Mouse (Mus musculus) MEL (cell line): ENCODE results near the gene Fen1.

Source experiments
- BHLHE40 ChIP-seq: IDR thresholded peaks from 2 replicates; pipeline ENCODE4 v1.6.1; 2012; ENCODE audit warnings: low read depth, mild to moderate bottlenecking, inconsistent platforms, low read length, improper control_type of control experiment, borderline replicate concordance
- CHD2 ChIP-seq: IDR thresholded peaks from 2 replicates; pipeline ENCODE4 v1.6.1; 2011; ENCODE audit warnings: low read length, improper control_type of control experiment
- CTCF ChIP-seq, 3 experiments: IDR thresholded peaks in 2 of 3; conservative IDR thresholded peaks in 1 of 3; 2 replicates each; pipeline ENCODE4 v1.5.1; 2011 to 2012; ENCODE audit warnings: low read length in 3 of 3, low read depth in 2 of 3, mild to moderate bottlenecking in 2 of 3, improper control_type of control experiment in 1 of 3, inconsistent platforms in 1 of 3, mixed read lengths in 1 of 3, moderate library complexity in 1 of 3; ENCODE audit not compliant: control insufficient read depth in 1 of 3, insufficient read depth in 1 of 3, poor library complexity in 1 of 3, severe bottlenecking in 1 of 3
- E2F4 ChIP-seq: IDR thresholded peaks from 2 replicates; pipeline ENCODE4 v1.6.1; 2011; ENCODE audit warnings: low read depth, low read length, improper control_type of control experiment, borderline replicate concordance
- EP300 ChIP-seq, 2 experiments: IDR thresholded peaks; 2 replicates each; pipeline ENCODE4 v1.6.1; 2011; ENCODE audit warnings: improper control_type of control experiment in 2 of 2, low read length in 2 of 2, low read depth in 1 of 2, mild to moderate bottlenecking in 1 of 2
- MAX ChIP-seq: IDR thresholded peaks from 2 replicates; pipeline ENCODE4 v1.6.1; 2011; ENCODE audit warnings: low read length, improper control_type of control experiment
- POLR2A ChIP-seq, 2 experiments: IDR thresholded peaks; 2 replicates each; pipeline ENCODE4 v1.6.1; 2011 to 2012; ENCODE audit warnings: low read length in 2 of 2, mild to moderate bottlenecking in 2 of 2, control low read depth in 1 of 2, improper control_type of control experiment in 1 of 2, low read depth in 1 of 2, moderate library complexity in 1 of 2; ENCODE audit not compliant: control insufficient read depth in 1 of 2, insufficient read depth in 1 of 2, poor library complexity in 1 of 2
- RCOR1 ChIP-seq: IDR thresholded peaks from 2 replicates; pipeline ENCODE4 v1.6.1; 2012; ENCODE audit warnings: low read depth, mild to moderate bottlenecking, inconsistent platforms, low read length, improper control_type of control experiment
- SMC3 ChIP-seq: IDR thresholded peaks from 2 replicates; pipeline ENCODE4 v1.6.1; 2011; ENCODE audit warnings: low read depth, low read length, improper control_type of control experiment
- USF2 ChIP-seq, 2 experiments: IDR thresholded peaks; 2 replicates each; pipeline ENCODE4 v1.6.1; 2011 to 2012; ENCODE audit warnings: improper control_type of control experiment in 2 of 2, low read length in 2 of 2, borderline replicate concordance in 1 of 2, inconsistent platforms in 1 of 2, low read depth in 1 of 2, mild to moderate bottlenecking in 1 of 2; ENCODE audit not compliant: insufficient read depth in 1 of 2
- ZC3H11A ChIP-seq: IDR thresholded peaks from 2 replicates; pipeline ENCODE4 v1.6.1; 2012; ENCODE audit warnings: low read depth, mild to moderate bottlenecking, inconsistent platforms, low read length, improper control_type of control experiment
- ZMIZ1 ChIP-seq: IDR thresholded peaks from 2 replicates; pipeline ENCODE4 v1.6.1; 2012; ENCODE audit warnings: low read depth, mild to moderate bottlenecking, inconsistent platforms, low read length, improper control_type of control experiment, moderate library complexity

- no peak for TF ChIP-seq MAX
- no peak for TF ChIP-seq SMC3
- TF ChIP-seq POLR2A (IDR thresholded peaks at IDR 0.05; ENCODE audit: control insufficient read depth in 1 of 2, insufficient read depth in 1 of 2, low read depth in 1 of 2, low read length in 2 of 2, poor library complexity in 1 of 2), result no peak
- no peak for TF ChIP-seq USF2 (IDR thresholded peaks at IDR 0.05; ENCODE audit: borderline replicate concordance in 1 of 2, insufficient read depth in 1 of 2, low read depth in 1 of 2, low read length in 2 of 2)
- no peak for TF ChIP-seq CTCF (IDR thresholded peaks at IDR 0.05 in 2 of 3, conservative IDR thresholded peaks at IDR 0.05 in 1 of 3; ENCODE audit: control insufficient read depth in 1 of 3, insufficient read depth in 1 of 3, low read depth in 2 of 3, low read length in 3 of 3, poor library complexity in 1 of 3, severe bottlenecking in 1 of 3)
- TF ChIP-seq EP300 (IDR thresholded peaks at IDR 0.05; ENCODE audit: low read depth in 1 of 2, low read length in 2 of 2), result no peak
- no peak for TF ChIP-seq CHD2
- TF ChIP-seq E2F4, result no peak
- no peak for TF ChIP-seq BHLHE40
- no peak for TF ChIP-seq ZC3H11A
- no peak for TF ChIP-seq ZMIZ1
- no peak for TF ChIP-seq RCOR1
Measured at GRCm38 (mm10) chr19:10167112-10167511, 36.9 kb downstream of the Fen1 start.
